Mouse (Mus musculus) MEL (cell line): ENCODE results near the gene Rassf10. TPM values are rescaled to one million over a fixed set of nuclear protein-coding genes. Genes with fewer than 3 reads are reported as not detected.

ENCODE experiments used
- DNase-seq: peaks from one replicate; pipeline ENCODE4 v3.0.0; 2011; ENCODE audit warnings: low read depth, low spot score
- H3K27ac ChIP-seq: 2 replicates; pipeline ENCODE4 v1.5.1; 2012; ENCODE audit warnings: low read depth, mild to moderate bottlenecking, control low read depth, low read length, moderate library complexity; ENCODE audit not compliant: control insufficient read depth
- H3K27me3 ChIP-seq, 2 experiments: fragments of 150-350 bp in 1 of 2; sonication (generic) in 1 of 2; 2 replicates each; pipeline ENCODE4 v1.6.1; 2012; ENCODE audit warnings: low read length in 2 of 2, mild to moderate bottlenecking in 2 of 2, improper control_type of control experiment in 1 of 2, moderate library complexity in 1 of 2; ENCODE audit not compliant: insufficient read depth in 2 of 2, control insufficient read depth in 1 of 2
- H3K36me3 ChIP-seq, 2 experiments: 2 replicates each; pipeline ENCODE4 v1.6.1; 2012 to 2014; ENCODE audit warnings: low read length in 2 of 2, improper control_type of control experiment in 1 of 2, inconsistent platforms in 1 of 2, mild to moderate bottlenecking in 1 of 2; ENCODE audit not compliant: insufficient read depth in 2 of 2, control insufficient read depth in 1 of 2
- H3K4me1 ChIP-seq, 2 experiments: fragments of 150-350 bp in 1 of 2; sonication (generic) in 1 of 2; 2 replicates each; pipeline ENCODE4 v1.6.1; 2012; ENCODE audit warnings: low read length in 2 of 2, improper control_type of control experiment in 1 of 2, mild to moderate bottlenecking in 1 of 2; ENCODE audit not compliant: insufficient read depth in 2 of 2, control insufficient read depth in 1 of 2
- H3K4me3 ChIP-seq, 2 experiments: fragments of 150-350 bp in 1 of 2; sonication (generic) in 1 of 2; 2 replicates each; pipeline ENCODE4 v1.5.1; 2012; ENCODE audit warnings: low read depth in 2 of 2, low read length in 2 of 2, mild to moderate bottlenecking in 2 of 2, moderate library complexity in 2 of 2, control low read depth in 1 of 2, improper control_type of control experiment in 1 of 2; ENCODE audit not compliant: control insufficient read depth in 1 of 2, insufficient read depth in 1 of 2
- H3K79me2 ChIP-seq: 2 replicates; pipeline ENCODE4 v1.6.1; 2012; ENCODE audit warnings: mild to moderate bottlenecking, low read length, moderate library complexity; ENCODE audit not compliant: control insufficient read depth, poor library complexity, insufficient read depth
- H3K9ac ChIP-seq: 2 replicates; pipeline ENCODE4 v1.6.1; 2012; ENCODE audit warnings: low read depth, mild to moderate bottlenecking, control low read depth, low read length, moderate library complexity; ENCODE audit not compliant: control insufficient read depth, poor library complexity, severe bottlenecking
- H3K9me3 ChIP-seq: fragments of 150-350 bp; sonication (generic); replicated peaks from 2 replicates; pipeline ENCODE4 v1.6.1; 2012; ENCODE audit warnings: mild to moderate bottlenecking, low read length, improper control_type of control experiment, moderate library complexity; ENCODE audit not compliant: insufficient read depth
- BHLHE40 ChIP-seq: IDR thresholded peaks from 2 replicates; pipeline ENCODE4 v1.6.1; 2012; ENCODE audit warnings: low read depth, mild to moderate bottlenecking, inconsistent platforms, low read length, improper control_type of control experiment, borderline replicate concordance
- CHD1 ChIP-seq: IDR thresholded peaks from 2 replicates; pipeline ENCODE4 v1.6.1; 2012; ENCODE audit warnings: low read depth, mild to moderate bottlenecking, inconsistent platforms, low read length, improper control_type of control experiment
- E2F4 ChIP-seq: IDR thresholded peaks from 2 replicates; pipeline ENCODE4 v1.6.1; 2011; ENCODE audit warnings: low read depth, low read length, improper control_type of control experiment, borderline replicate concordance
- ELF1 ChIP-seq: IDR thresholded peaks from 2 replicates; pipeline ENCODE4 v1.6.1; 2014; ENCODE audit warnings: low read depth, mild to moderate bottlenecking, inconsistent platforms, low read length, improper control_type of control experiment, moderate library complexity
- ETS1 ChIP-seq: IDR thresholded peaks from 2 replicates; pipeline ENCODE4 v1.6.1; 2012; ENCODE audit warnings: low read depth, mild to moderate bottlenecking, inconsistent platforms, low read length, improper control_type of control experiment, moderate library complexity
- GABPA ChIP-seq: IDR thresholded peaks from 2 replicates; pipeline ENCODE4 v1.6.1; 2012; ENCODE audit warnings: low read depth, mild to moderate bottlenecking, inconsistent platforms, low read length, improper control_type of control experiment, moderate library complexity
- GATA1 ChIP-seq: IDR thresholded peaks from 2 replicates; pipeline ENCODE4 v1.6.1; 2011; ENCODE audit warnings: low read depth, low read length, improper control_type of control experiment
- HCFC1 ChIP-seq: IDR thresholded peaks from 2 replicates; pipeline ENCODE4 v1.6.1; 2012; ENCODE audit warnings: low read depth, mild to moderate bottlenecking, inconsistent platforms, low read length, improper control_type of control experiment, moderate library complexity
- KAT2A ChIP-seq: conservative IDR thresholded peaks from 2 replicates; pipeline ENCODE4 v1.6.1; 2012; ENCODE audit warnings: low read depth, low read length, improper control_type of control experiment, inconsistent platforms
- MAX ChIP-seq: IDR thresholded peaks from 2 replicates; pipeline ENCODE4 v1.6.1; 2011; ENCODE audit warnings: low read length, improper control_type of control experiment
- MYC ChIP-seq: IDR thresholded peaks from 2 replicates; pipeline ENCODE4 v1.6.1; 2011; ENCODE audit warnings: low read depth, mild to moderate bottlenecking, low read length, improper control_type of control experiment, moderate library complexity
- NELFE ChIP-seq: IDR thresholded peaks from 2 replicates; pipeline ENCODE4 v1.6.1; 2011; ENCODE audit warnings: low read depth, low read length, improper control_type of control experiment
- NRF1 ChIP-seq: IDR thresholded peaks from 2 replicates; pipeline ENCODE4 v1.6.1; 2014; ENCODE audit warnings: low read depth, mild to moderate bottlenecking, inconsistent platforms, low read length, improper control_type of control experiment, moderate library complexity; ENCODE audit not compliant: poor library complexity, insufficient read depth, severe bottlenecking
- RAD21 ChIP-seq: IDR thresholded peaks from 2 replicates; pipeline ENCODE4 v1.6.1; 2011; ENCODE audit warnings: mild to moderate bottlenecking, low read depth, low read length, improper control_type of control experiment
- TAL1 ChIP-seq: IDR thresholded peaks from 2 replicates; pipeline ENCODE4 v1.6.1; 2012; ENCODE audit warnings: mild to moderate bottlenecking, inconsistent platforms, low read length, moderate library complexity, mixed read lengths
- TBP ChIP-seq: IDR thresholded peaks from 2 replicates; pipeline ENCODE4 v1.8.0; 2011; ENCODE audit warnings: low read depth, low read length, improper control_type of control experiment
- TCF12 ChIP-seq: IDR thresholded peaks from 2 replicates; pipeline ENCODE4 v1.6.1; 2014; ENCODE audit warnings: low read depth, mild to moderate bottlenecking, inconsistent platforms, low read length, improper control_type of control experiment, moderate library complexity
- UBTF ChIP-seq: IDR thresholded peaks from 2 replicates; pipeline ENCODE4 v1.6.1; 2012; ENCODE audit warnings: low read depth, mild to moderate bottlenecking, inconsistent platforms, low read length, improper control_type of control experiment, moderate library complexity, borderline replicate concordance; ENCODE audit not compliant: insufficient read depth
- USF1 ChIP-seq: IDR thresholded peaks from 2 replicates; pipeline ENCODE4 v1.6.1; 2014; ENCODE audit warnings: low read depth, mild to moderate bottlenecking, inconsistent platforms, low read length, improper control_type of control experiment, moderate library complexity
- ZKSCAN1 ChIP-seq: IDR thresholded peaks from 2 replicates; pipeline ENCODE4 v1.6.1; 2012; ENCODE audit warnings: low read depth, mild to moderate bottlenecking, inconsistent platforms, low read length, improper control_type of control experiment, moderate library complexity
- ZMIZ1 ChIP-seq: IDR thresholded peaks from 2 replicates; pipeline ENCODE4 v1.6.1; 2012; ENCODE audit warnings: low read depth, mild to moderate bottlenecking, inconsistent platforms, low read length, improper control_type of control experiment, moderate library complexity
- polyA plus RNA-seq, 2 experiments: library from polyadenylated mRNA; stranded (reverse) in 1 of 2; unstranded in 1 of 2; fragments of >175 nt in 1 of 2; fragments of >200 nt in 1 of 2; gene quantifications; 2 replicates each; pipeline versions ENCODE4 v1.2.1 to v1.2.4; 2012; ENCODE audit warnings: low replicate concordance in 2 of 2, low read depth in 1 of 2; ENCODE audit not compliant: insufficient read length in 2 of 2, insufficient read depth in 1 of 2, missing spikeins in 1 of 2
- total RNA-seq: library from RNA; depleted of rRNA; stranded (reverse); fragments of 300-350 nt; gene quantifications from 2 replicates; pipeline ENCODE4 v1.2.3, GENCODE M21; 2012

The Rassf10 gene
- total and polyA plus RNA-seq, 3 experiments, result not detected

DNA sequence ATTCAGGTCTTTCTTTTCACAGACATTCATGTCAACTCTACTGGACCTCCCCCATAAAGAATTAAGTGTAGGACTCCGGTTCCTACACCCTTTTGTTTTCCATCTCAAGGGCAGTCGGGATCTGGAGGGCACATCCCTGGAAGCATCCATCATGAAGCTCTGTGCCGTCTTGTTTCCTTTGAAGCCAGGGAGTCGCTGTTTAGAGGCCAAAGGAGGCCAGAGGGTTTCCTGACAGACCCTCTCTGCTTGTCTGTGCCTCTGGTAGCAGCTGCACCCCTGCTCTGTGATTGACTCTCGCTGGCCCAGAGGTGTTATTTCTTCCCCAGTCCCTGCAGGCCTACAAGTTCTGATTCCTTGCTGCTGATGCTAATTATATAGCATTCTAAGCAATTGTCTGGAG is 14.8 kb upstream of the Rassf10 start:
- no peak for DNase-seq
- Histone ChIP-seq H3K4me1 (no peaks in the 10 kb centered on the region), H3K27me3 (no peaks in the 10 kb centered on the region), H3K9me3 (no peaks in the 10 kb centered on the region), H3K36me3 (no peaks in the 10 kb centered on the region), H3K27ac (no peak overlapping the region), H3K9ac (no peak overlapping the region), H3K79me2 (no peaks in the 10 kb centered on the region), H3K4me3 (no peak overlapping the region)
- no peak for TF ChIP-seq MYC
- no peak for TF ChIP-seq E2F4
- TF ChIP-seq ELF1, result no peak
- TF ChIP-seq ZKSCAN1, result no peak
- TF ChIP-seq RAD21, result no peak
- no peak for TF ChIP-seq KAT2A
- no peak for TF ChIP-seq TBP
- no peak for TF ChIP-seq USF1
- TF ChIP-seq GABPA, result no peak
- TF ChIP-seq UBTF, result no peak
- TF ChIP-seq GATA1, result no peak
- TF ChIP-seq ZMIZ1, result no peak
- TF ChIP-seq HCFC1, result no peak
- no peak for TF ChIP-seq NELFE
- no peak for TF ChIP-seq MAX
- TF ChIP-seq NRF1, result no peak
- no peak for TF ChIP-seq TAL1
- no peak for TF ChIP-seq ETS1

DNA sequence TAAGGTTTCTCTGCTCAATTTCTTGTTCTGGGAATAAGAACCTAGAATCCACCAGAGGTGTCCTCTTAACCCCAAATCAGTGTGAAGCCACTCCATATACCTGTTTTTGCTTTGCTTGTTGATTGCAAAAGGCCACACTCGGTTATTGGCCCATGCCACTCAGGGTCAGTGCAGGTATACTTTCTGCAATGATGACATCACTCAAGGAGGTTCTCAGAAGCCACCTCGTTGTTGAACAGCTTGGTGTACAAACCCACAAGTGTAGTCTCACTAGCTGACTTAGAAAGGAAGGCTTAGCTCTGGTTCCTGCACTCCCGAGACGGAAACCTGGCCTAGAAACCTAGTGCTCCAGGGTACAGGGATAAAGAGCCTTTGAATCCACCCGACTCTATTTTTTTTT is 11.2 kb upstream of the Rassf10 start:
- Histone ChIP-seq H3K4me1 (no peaks in the 10 kb centered on the region), H3K4me3 (no peak overlapping the region), H3K36me3 (no peaks in the 10 kb centered on the region), H3K79me2 (no peaks in the 10 kb centered on the region), H3K27me3 (no peaks in the 10 kb centered on the region), H3K9ac (no peak overlapping the region), H3K27ac (no peak overlapping the region)
- DNase-seq, result no peak
- no peak for TF ChIP-seq CHD1
- no peak for TF ChIP-seq MAX
- TF ChIP-seq TBP, result no peak
- no peak for TF ChIP-seq BHLHE40
- no peak for TF ChIP-seq TCF12
- TF ChIP-seq, all 39 proteins: peak for 0
- no peaks in the 10 kb centered on the region for H3K9me3 ChIP-seq
